Mouse (Mus musculus): ENCODE results near the gene Rhov. TPM values are rescaled to one million over a fixed set of nuclear protein-coding genes. Genes with fewer than 3 reads are reported as not detected.

Gene Rhov
- polyA plus RNA-seq, 1 experiment from 2014 or later = 1.8 TPM

- no peak overlapping the region for H3K4me3 ChIP-seq (ENCODE audit: low read length)
- H3K4me1 ChIP-seq (ENCODE audit: insufficient read depth, low read length) = no peaks in the 10 kb centered on the region
- no peak overlapping the region for H3K9ac ChIP-seq (replicated peaks; ENCODE audit: low read length)
- no peak for ATAC-seq (ENCODE audit: low FRiP score, low TSS enrichment)
- no peak overlapping the region for H3K4me2 ChIP-seq (replicated peaks; ENCODE audit: low read depth, low read length)
- 70% methylated on average over 7 of the region's 7 CpGs for WGBS
- no peaks in the 10 kb centered on the region for H3K36me3 ChIP-seq (ENCODE audit: insufficient read depth, low read length)
- H3K27me3 ChIP-seq (ENCODE audit: insufficient read depth, low read length) = no peaks in the 10 kb centered on the region
- no peak overlapping the region for H3K27ac ChIP-seq (ENCODE audit: low read length)
- H3K9me3 ChIP-seq (ENCODE audit: low read length) = no peaks in the 10 kb centered on the region
Measured at GRCm38 (mm10) chr2:119245246-119245645, 25.8 kb downstream of the Rhov start.

DNA sequence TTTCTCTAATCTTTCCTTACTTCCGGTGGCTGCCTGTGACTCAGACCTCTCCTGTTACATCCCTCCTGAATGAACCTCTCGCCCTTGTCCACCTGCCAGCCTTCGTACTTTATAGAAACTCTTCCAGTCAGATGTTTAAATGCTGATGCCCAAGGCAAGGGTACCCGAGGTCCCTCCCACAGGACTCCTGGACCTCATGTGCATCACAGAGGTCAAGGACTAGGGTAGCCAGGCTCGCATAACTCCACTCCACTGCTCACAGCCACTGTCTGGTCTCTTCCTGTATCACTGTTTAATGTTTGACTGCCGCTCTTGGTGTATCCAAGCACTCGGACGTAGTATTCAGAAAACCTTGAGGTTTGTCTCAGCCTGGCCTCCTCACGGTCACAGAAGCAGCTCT is 28.5 kb downstream of the Rhov start:
- Histone ChIP-seq H3K4me2 (replicated peaks; ENCODE audit: low read depth, low read length) (no peak overlapping the region), H3K9me3 (ENCODE audit: low read length) (no peaks in the 10 kb centered on the region), H3K4me1 (ENCODE audit: insufficient read depth, low read length) (0 out of 2 replicates have a peak, but pooled peaks cover 3% of the 10 kb centered on the region), H3K4me3 (ENCODE audit: low read length) (no peak overlapping the region), H3K27ac (ENCODE audit: low read length) (no peak overlapping the region), H3K9ac (replicated peaks; ENCODE audit: low read length) (no peak overlapping the region), H3K36me3 (ENCODE audit: insufficient read depth, low read length) (no peaks in the 10 kb centered on the region), H3K27me3 (ENCODE audit: insufficient read depth, low read length) (peaks cover 20% of the 10 kb centered on the region)
- peak; percentile 65; the same call in 1 of the 2 replicates for ATAC-seq (ENCODE audit: low FRiP score, low TSS enrichment)
- 59% methylated on average over 9 of the region's 9 CpGs for WGBS

DNA sequence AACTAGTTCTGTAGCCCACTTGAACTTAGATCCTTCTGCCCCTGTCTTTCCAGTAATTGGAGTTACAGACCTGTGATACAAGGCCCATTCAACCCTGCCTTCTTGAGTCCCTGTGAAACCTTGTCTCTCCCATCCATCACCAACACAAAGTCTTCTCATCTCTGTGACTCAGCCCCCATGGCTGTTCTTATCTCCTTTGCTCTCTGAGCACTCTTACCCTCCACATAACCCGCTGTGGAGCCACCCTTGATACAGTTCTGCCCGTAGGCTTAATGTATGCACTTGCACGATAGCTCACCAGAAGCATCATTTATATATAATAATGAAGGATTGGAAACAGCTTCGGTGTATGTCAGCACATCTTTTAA is 30.3 kb downstream of the Rhov start:
- Histone ChIP-seq H3K4me3 (ENCODE audit: low read length) (no peak overlapping the region), H3K9ac (replicated peaks; ENCODE audit: low read length) (no peak overlapping the region), H3K9me3 (ENCODE audit: low read length) (no peaks in the 10 kb centered on the region), H3K4me1 (ENCODE audit: insufficient read depth, low read length) (peaks cover 9% of the 10 kb centered on the region; the same call in 1 of the 2 replicates), H3K4me2 (replicated peaks; ENCODE audit: low read depth, low read length) (no peak overlapping the region), H3K36me3 (ENCODE audit: insufficient read depth, low read length) (no peaks in the 10 kb centered on the region), H3K27ac (ENCODE audit: low read length) (no peak overlapping the region), H3K27me3 (ENCODE audit: insufficient read depth, low read length) (peaks cover 38% of the 10 kb centered on the region)
- ATAC-seq (ENCODE audit: low FRiP score, low TSS enrichment) = no peak
- WGBS = 95% methylated on average over 4 of the region's 4 CpGs

DNA sequence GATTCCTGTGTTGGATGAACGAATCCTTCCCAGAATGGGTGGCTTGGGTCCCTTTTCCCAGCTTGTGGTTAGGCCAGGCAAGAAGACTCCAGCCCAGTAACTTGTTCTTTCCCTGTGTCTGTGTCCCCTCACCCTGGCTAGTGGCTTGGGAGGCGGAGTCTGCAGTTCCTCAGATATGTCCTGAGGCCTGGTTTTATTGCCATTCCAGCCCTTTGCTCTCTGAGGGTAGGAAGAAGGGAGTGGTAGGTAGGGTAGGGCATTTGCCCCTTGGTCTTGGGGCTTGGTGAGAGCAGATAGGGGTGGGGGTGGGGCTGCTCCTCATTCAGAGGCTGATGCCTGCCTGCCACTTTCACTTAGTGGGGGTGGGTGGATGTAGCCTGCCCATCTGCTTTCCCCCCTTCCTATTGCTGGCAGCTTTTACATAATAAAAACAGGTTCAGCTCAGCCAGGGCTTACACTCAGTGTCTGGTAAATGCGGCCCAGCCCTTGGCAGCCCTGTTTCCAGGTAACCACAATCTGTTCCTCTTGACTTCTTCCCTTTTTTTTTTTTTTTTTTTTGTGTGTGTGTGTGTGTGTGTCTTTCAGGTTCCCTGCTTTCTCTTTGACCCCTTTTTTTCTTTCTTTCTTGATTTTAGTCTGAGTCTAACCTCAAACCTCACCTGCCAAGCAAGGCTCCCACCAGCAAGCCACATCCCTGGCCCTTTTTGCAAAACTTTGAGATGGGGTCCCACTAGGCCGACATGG is 30.8 kb downstream of the Rhov start:
- Histone ChIP-seq H3K4me1 (ENCODE audit: insufficient read depth, low read length) (peaks cover 9% of the 10 kb centered on the region; the same call in 1 of the 2 replicates), H3K4me3 (ENCODE audit: low read length) (no peak overlapping the region), H3K36me3 (ENCODE audit: insufficient read depth, low read length) (no peaks in the 10 kb centered on the region), H3K4me2 (replicated peaks; ENCODE audit: low read depth, low read length) (0 out of 2 replicates have a peak overlapping the region, but pooled peaks have one; percentile 8), H3K27ac (ENCODE audit: low read length) (no peak overlapping the region), H3K27me3 (ENCODE audit: insufficient read depth, low read length) (peaks cover 43% of the 10 kb centered on the region), H3K9me3 (ENCODE audit: low read length) (no peaks in the 10 kb centered on the region), H3K9ac (replicated peaks; ENCODE audit: low read length) (no peak overlapping the region)
- no peak for ATAC-seq (ENCODE audit: low FRiP score, low TSS enrichment)
- 47% methylated on average over 4 of the region's 4 CpGs for WGBS

- peak overlapping the region; percentile 77 for H3K4me2 ChIP-seq (replicated peaks; ENCODE audit: low read depth, low read length)
- H3K4me3 ChIP-seq (ENCODE audit: low read length) = peak overlapping the region; percentile 65
- ATAC-seq (ENCODE audit: low FRiP score, low TSS enrichment) = peak; percentile 20; the same call in 1 of the 2 replicates
- H3K9ac ChIP-seq (replicated peaks; ENCODE audit: low read length) = peak overlapping the region; percentile 76
- no peaks in the 10 kb centered on the region for H3K9me3 ChIP-seq (ENCODE audit: low read length)
- 62% methylated on average over 2 of the region's 2 CpGs for WGBS
- H3K36me3 ChIP-seq (ENCODE audit: insufficient read depth, low read length) = no peaks in the 10 kb centered on the region
- H3K4me1 ChIP-seq (ENCODE audit: insufficient read depth, low read length) = peaks cover 9% of the 10 kb centered on the region; the same call in 1 of the 2 replicates
- H3K27ac ChIP-seq (ENCODE audit: low read length) = no peak overlapping the region
- H3K27me3 ChIP-seq (ENCODE audit: insufficient read depth, low read length) = peaks cover 43% of the 10 kb centered on the region
Measured at GRCm38 (mm10) chr2:119238671-119239070, 32.4 kb downstream of the Rhov start.

DNA sequence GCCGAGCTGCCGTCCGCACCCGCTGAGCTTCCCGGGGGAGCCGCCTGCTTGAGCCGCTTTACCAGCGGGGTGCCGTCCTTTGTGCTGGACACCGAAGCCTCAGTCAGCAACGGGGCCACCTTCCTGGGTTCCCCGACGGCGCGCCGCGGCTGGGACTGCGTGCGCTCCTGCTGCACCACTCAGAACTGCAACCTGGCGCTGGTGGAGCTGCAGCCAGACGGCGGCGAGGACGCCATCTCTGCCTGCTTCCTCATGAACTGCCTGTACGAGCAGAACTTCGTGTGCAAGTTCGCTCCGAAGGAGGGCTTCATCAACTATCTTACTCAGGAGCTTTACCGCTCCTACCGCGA is 33.2 kb downstream of the Rhov start:
- Histone ChIP-seq H3K27me3 (ENCODE audit: insufficient read depth, low read length) (peaks cover 43% of the 10 kb centered on the region), H3K4me2 (replicated peaks; ENCODE audit: low read depth, low read length) (peak overlapping the region; percentile 77), H3K36me3 (ENCODE audit: insufficient read depth, low read length) (no peaks in the 10 kb centered on the region), H3K4me1 (ENCODE audit: insufficient read depth, low read length) (peaks cover 9% of the 10 kb centered on the region; the same call in 1 of the 2 replicates), H3K27ac (ENCODE audit: low read length) (peak overlapping the region; percentile 83), H3K9me3 (ENCODE audit: low read length) (no peaks in the 10 kb centered on the region), H3K4me3 (ENCODE audit: low read length) (peak overlapping the region; percentile 65), H3K9ac (replicated peaks; ENCODE audit: low read length) (peak overlapping the region; percentile 76)
- ATAC-seq (ENCODE audit: low FRiP score, low TSS enrichment) = no peak; the same call in 1 of the 2 replicates
- WGBS = 1% methylated on average over 31 of the region's 31 CpGs

- H3K27me3 ChIP-seq (ENCODE audit: insufficient read depth, low read length) = peaks cover 43% of the 10 kb centered on the region
- peak within 1 kb of the TSS; percentile 83 for H3K27ac ChIP-seq (ENCODE audit: low read length)
- H3K9ac ChIP-seq (replicated peaks; ENCODE audit: low read length) = peak within 1 kb of the TSS; percentile 76
- no peaks in the 10 kb centered on the region for H3K36me3 ChIP-seq (ENCODE audit: insufficient read depth, low read length)
- peak within 1 kb of the TSS; percentile 65 for H3K4me3 ChIP-seq (ENCODE audit: low read length)
- H3K9me3 ChIP-seq (ENCODE audit: low read length) = no peaks in the 10 kb centered on the region
- WGBS = under 1% methylated on average over 70 of the region's 73 CpGs
- peaks cover 9% of the 10 kb centered on the region; the same call in 1 of the 2 replicates for H3K4me1 ChIP-seq (ENCODE audit: insufficient read depth, low read length)
- H3K4me2 ChIP-seq (replicated peaks; ENCODE audit: low read depth, low read length) = peak within 1 kb of the TSS; percentile 77
- peak; percentile 79 for ATAC-seq (ENCODE audit: low FRiP score, low TSS enrichment)
Measured at GRCm38 (mm10) chr2:119237210-119237870, 33.7 kb downstream of the Rhov start, which contains the start of gene Spint1. Spint1 (plus strand) TSS chr2:119237362.

GRCm38 (mm10) chr2:119236682-119237209 is 34.3 kb downstream of the Rhov start:
- Histone ChIP-seq H3K9ac (replicated peaks; ENCODE audit: low read length) (peak overlapping the region; percentile 76), H3K4me2 (replicated peaks; ENCODE audit: low read depth, low read length) (peak overlapping the region; percentile 77), H3K4me3 (ENCODE audit: low read length) (peak overlapping the region; percentile 65), H3K9me3 (ENCODE audit: low read length) (no peaks in the 10 kb centered on the region), H3K4me1 (ENCODE audit: insufficient read depth, low read length) (peaks cover 9% of the 10 kb centered on the region; the same call in 1 of the 2 replicates), H3K27me3 (ENCODE audit: insufficient read depth, low read length) (peaks cover 43% of the 10 kb centered on the region), H3K36me3 (ENCODE audit: insufficient read depth, low read length) (no peaks in the 10 kb centered on the region), H3K27ac (ENCODE audit: low read length) (peak overlapping the region; percentile 83)
- WGBS = 6% methylated on average over 25 of the region's 25 CpGs
- peak; percentile 4; the same call in 1 of the 2 replicates for ATAC-seq (ENCODE audit: low FRiP score, low TSS enrichment)

DNA sequence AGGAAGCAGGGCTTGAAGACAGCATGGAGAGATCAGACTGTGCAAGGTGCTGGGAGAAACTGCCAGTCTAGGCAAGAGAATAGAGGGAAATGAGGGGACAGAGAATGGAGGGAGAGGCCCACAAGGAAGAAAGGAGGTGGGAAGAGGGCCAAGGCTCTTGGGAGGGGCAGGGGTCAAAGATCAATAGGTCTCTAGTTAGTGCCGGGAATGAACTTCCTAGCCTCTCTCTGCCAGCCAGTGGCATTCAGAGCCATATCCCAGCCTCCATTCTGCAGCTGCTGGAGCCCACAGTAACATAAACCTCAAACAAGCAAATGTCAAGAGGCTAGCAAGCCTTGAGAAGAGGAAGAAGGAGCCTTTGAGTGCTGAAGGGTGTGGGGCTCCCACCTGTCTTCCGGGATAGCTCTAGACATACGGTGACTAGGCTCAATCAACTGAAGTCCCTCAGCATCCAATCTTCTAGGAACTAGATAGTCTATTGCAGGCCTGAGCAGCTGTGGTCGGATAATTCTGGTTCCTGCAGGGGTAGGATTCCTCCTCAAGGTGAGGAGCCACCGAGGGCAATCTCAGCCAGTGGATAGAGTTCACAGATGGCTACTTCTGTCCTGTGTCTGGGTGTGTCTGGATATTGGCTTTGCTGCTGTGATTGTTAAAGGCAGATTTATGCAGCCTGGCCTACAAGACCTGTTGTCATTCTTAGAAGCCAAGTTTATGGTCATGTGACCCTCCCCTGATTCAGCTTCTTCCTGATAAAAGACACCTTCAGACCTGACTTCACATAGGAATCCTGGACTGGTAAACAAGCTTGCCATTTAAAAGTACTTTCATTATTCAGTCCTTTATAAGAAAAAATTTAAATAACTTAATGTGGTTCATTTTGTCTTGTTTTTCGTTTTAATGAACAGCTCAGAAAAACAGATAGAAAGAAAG is 41.0 kb downstream of the Rhov start, which contains the start of gene Ppp1r14d:
TSS of gene Ppp1r14d (minus strand) at position 132 of the 930 bp plus-strand sequence.
- 57% methylated on average over 6 of the region's 6 CpGs for WGBS

More for the DNA sequence above, 41.0 kb downstream of the Rhov start, which contains the start of gene Ppp1r14d:
- no peaks in the 10 kb centered on the region for H3K4me1 ChIP-seq (ENCODE audit: insufficient read depth, low read length)
- H3K4me3 ChIP-seq (ENCODE audit: low read length) = no peak within 1 kb of the TSS
- no peak within 1 kb of the TSS for H3K9ac ChIP-seq (replicated peaks; ENCODE audit: low read length)
- no peaks in the 10 kb centered on the region for H3K27me3 ChIP-seq (ENCODE audit: insufficient read depth, low read length)
- no peak within 1 kb of the TSS for H3K27ac ChIP-seq (ENCODE audit: low read length)
- no peak for ATAC-seq (ENCODE audit: low FRiP score, low TSS enrichment)
- no peak within 1 kb of the TSS for H3K4me2 ChIP-seq (replicated peaks; ENCODE audit: low read depth, low read length)
- H3K9me3 ChIP-seq (ENCODE audit: low read length) = no peaks in the 10 kb centered on the region
- no peaks in the 10 kb centered on the region for H3K36me3 ChIP-seq (ENCODE audit: insufficient read depth, low read length)
